Mouse (Mus musculus) lung, adult 2 months (tissue): ENCODE data around the gene Timm13.

Experiments
- CTCF ChIP-seq: fragments of 200-500 bp; IDR thresholded peaks from 2 replicates; pipeline ENCODE4 v1.5.1; 2011; ENCODE audit warnings: mild to moderate bottlenecking, low read length, control low read depth; ENCODE audit not compliant: insufficient read depth
- POLR2A ChIP-seq: fragments of 200-500 bp; IDR thresholded peaks from 2 replicates; pipeline ENCODE4 v1.6.1; 2011; ENCODE audit warnings: low read depth, mild to moderate bottlenecking, control low read depth, low read length, borderline replicate concordance; ENCODE audit errors: extremely low read depth

DNA sequence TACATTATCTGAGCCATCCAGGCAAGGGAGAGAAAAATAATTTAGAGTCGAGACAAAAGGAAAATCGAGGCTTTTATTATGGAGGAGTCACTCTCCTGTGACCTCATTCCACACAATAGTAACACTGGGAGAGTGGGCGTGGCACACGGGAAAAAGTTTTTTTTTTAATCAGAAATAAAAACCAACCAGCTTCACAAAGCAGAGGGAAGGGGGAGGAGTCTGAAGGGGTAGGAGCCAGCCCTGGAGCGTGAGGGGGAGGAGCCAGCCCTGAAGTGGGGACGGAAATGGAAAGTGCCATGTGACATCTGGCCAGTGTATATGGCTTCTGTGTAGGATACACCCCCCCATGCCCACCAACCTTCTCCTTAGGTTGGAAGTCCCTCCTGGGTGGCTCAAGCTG is 47.8 kb upstream of the Timm13 start:
- TF ChIP-seq CTCF (no peak), POLR2A (no peak)
